Mouse (Mus musculus) left cerebral cortex, adult 18-20 months (tissue): ENCODE results near the gene Ppp2r5c. TPM values are rescaled to one million over a fixed set of nuclear protein-coding genes. Genes with fewer than 3 reads are reported as not detected.

Experiments
- DNase-seq, 2 experiments: peaks; one replicate each; pipeline ENCODE4 v3.0.0; 2021 to 2022; ENCODE audit warnings: low spot score in 2 of 2, mixed read lengths in 1 of 2
- total RNA-seq, 2 experiments: library from RNA; stranded (reverse); gene quantifications; 2 replicates each; pipeline ENCODE4 v1.2.3; 2021

Gene Ppp2r5c
- total RNA-seq, 2 experiments from 2014 or later: 263 to 284 TPM

GRCm38 (mm10) chr12:110438367-110438973, 8.4 kb upstream of the Ppp2r5c start:
- DNase-seq: no peak

GRCm38 (mm10) chr12:110442238-110442637, 4.7 kb upstream of the Ppp2r5c start:
- DNase-seq: no peak

- no peak for DNase-seq
These were observed 2.4 kb upstream of the Ppp2r5c start for GRCm38 (mm10) chr12:110444530-110444929.

- DNase-seq: no peak
These were observed 1.1 kb upstream of the Ppp2r5c start for GRCm38 (mm10) chr12:110445775-110446174.

- DNase-seq: peak; percentile 50 to 65
These were observed 386 bp downstream of the Ppp2r5c start for GRCm38 (mm10) chr12:110447306-110447705.

- DNase-seq: no peak
These were observed 1.8 kb downstream of the Ppp2r5c start for GRCm38 (mm10) chr12:110448767-110449166.

- DNase-seq: peak; percentile 58 to 64
These were observed 7.3 kb downstream of the Ppp2r5c start for GRCm38 (mm10) chr12:110454223-110454622.

GRCm38 (mm10) chr12:110456024-110456423, 9.1 kb downstream of the Ppp2r5c start:
- no peak for DNase-seq

GRCm38 (mm10) chr12:110458667-110459066, 11.7 kb downstream of the Ppp2r5c start:
- peak in 1 of 2 experiments; percentile 39 for DNase-seq

GRCm38 (mm10) chr12:110460418-110461300, 13.7 kb downstream of the Ppp2r5c start:
- no peak for DNase-seq

- DNase-seq: no peak
These were observed 16.8 kb downstream of the Ppp2r5c start for GRCm38 (mm10) chr12:110463711-110464110.

- no peak for DNase-seq
These were observed 24.5 kb downstream of the Ppp2r5c start for GRCm38 (mm10) chr12:110471426-110471825.

GRCm38 (mm10) chr12:110472247-110472646, 25.3 kb downstream of the Ppp2r5c start:
- DNase-seq: no peak

GRCm38 (mm10) chr12:110474497-110474896, 27.6 kb downstream of the Ppp2r5c start:
- no peak for DNase-seq

- no peak for DNase-seq
These were observed 29.6 kb downstream of the Ppp2r5c start for GRCm38 (mm10) chr12:110476561-110476960.

GRCm38 (mm10) chr12:110477906-110478305, 31.0 kb downstream of the Ppp2r5c start:
- DNase-seq: no peak

GRCm38 (mm10) chr12:110478601-110479008, 31.7 kb downstream of the Ppp2r5c start:
- no peak for DNase-seq

GRCm38 (mm10) chr12:110479268-110479667, 32.3 kb downstream of the Ppp2r5c start:
- DNase-seq: no peak

- no peak for DNase-seq
These were observed 33.8 kb downstream of the Ppp2r5c start for GRCm38 (mm10) chr12:110480701-110481100.

- no peak for DNase-seq
These were observed 36.8 kb downstream of the Ppp2r5c start for GRCm38 (mm10) chr12:110483761-110484160.

GRCm38 (mm10) chr12:110484824-110485584, 38.1 kb downstream of the Ppp2r5c start:
- DNase-seq: no peak
